Mouse (Mus musculus) kidney, postnatal 0 days (tissue): ENCODE measurements around the gene Pink1. TPM values are rescaled to one million over a fixed set of nuclear protein-coding genes. Genes with fewer than 3 reads are reported as not detected.

Source experiments
- ATAC-seq: fragments of 200-750 bp; cut with Nextera tagmentation; replicated peaks from 2 replicates; pipeline ENCODE4 v1.8.0; 2017; ENCODE audit warnings: low read depth, moderate number of reproducible peaks, moderate TSS enrichment, moderate library complexity; ENCODE audit not compliant: low FRiP score
- DNase-seq: peaks from one replicate; pipeline ENCODE4 v3.0.0-alpha.2; 2016; ENCODE audit warnings: low spot score
- H3K27ac ChIP-seq: fragments of 300-500 bp; sonication (generic); 2 replicates; pipeline ENCODE4 v1.5.1; 2014; ENCODE audit warnings: mild to moderate bottlenecking
- H3K27me3 ChIP-seq: fragments of 300-500 bp; sonication (generic); 2 replicates; pipeline ENCODE4 v1.6.1; 2014; ENCODE audit warnings: low read length, mixed read lengths; ENCODE audit not compliant: insufficient read depth
- H3K36me3 ChIP-seq: fragments of 300-500 bp; sonication (generic); 2 replicates; pipeline ENCODE4 v1.6.1; 2014; ENCODE audit warnings: low read length, mixed read lengths; ENCODE audit not compliant: insufficient read depth
- H3K4me1 ChIP-seq: fragments of 300-500 bp; sonication (generic); replicated peaks from 2 replicates; pipeline ENCODE4 v1.6.1; 2014; ENCODE audit warnings: antibody characterized with exemption, low read length, mixed read lengths; ENCODE audit not compliant: insufficient read depth
- H3K4me2 ChIP-seq: fragments of 300-500 bp; sonication (generic); 2 replicates; pipeline ENCODE4 v1.6.1; 2014; ENCODE audit warnings: mild to moderate bottlenecking, low read length, moderate library complexity, mixed read lengths
- H3K4me3 ChIP-seq: fragments of 300-500 bp; sonication (generic); replicated peaks from 2 replicates; pipeline ENCODE4 v1.5.1; 2014; ENCODE audit warnings: low read depth, low read length
- H3K9ac ChIP-seq: fragments of 300-500 bp; sonication (generic); 2 replicates; pipeline ENCODE4 v1.6.1; 2014; ENCODE audit warnings: low read depth, low read length
- H3K9me3 ChIP-seq: fragments of 300-500 bp; sonication (generic); replicated peaks from 2 replicates; pipeline ENCODE4 v1.6.1; 2016; ENCODE audit warnings: low read length, inconsistent platforms, mixed read lengths
- CTCF ChIP-seq: IDR thresholded peaks from 2 replicates; pipeline ENCODE4 v1.5.1; 2016; ENCODE audit warnings: antibody characterized with exemption, low read depth, mild to moderate bottlenecking, moderate library complexity
- WGBS: fragments of 180-500 bp; shearing (Covaris S2); extraction: QIAGEN DNeasy Blood & Tissue Kit; methylation state at CpG from one replicate; pipeline ENCODE4 v1.1.7; 2014; 5-methylcytosine and 5-hydroxymethylcytosine counted together
- polyA plus RNA-seq: library from polyadenylated mRNA; unstranded; fragments of >200 nt; fragmentation: Nextera tagmentation; extraction: Ambion mirVana; gene quantifications from 2 replicates; pipeline ENCODE4 v1.2.1, GENCODE M21; 2015

Gene Pink1
- 96.1 and 139 TPM in 2 replicates for polyA plus RNA-seq

- Histone ChIP-seq H3K4me3 (peak within 1 kb of the TSS; percentile 88), H3K36me3 (no peaks in the 10 kb centered on the region), H3K27me3 (no peaks in the 10 kb centered on the region), H3K4me2 (peak within 1 kb of the TSS; percentile 62), H3K9ac (peak within 1 kb of the TSS; percentile 98), H3K9me3 (no peaks in the 10 kb centered on the region), H3K4me1 (no peaks in the 10 kb centered on the region), H3K27ac (peak within 1 kb of the TSS; percentile 100)
- ATAC-seq: peak; percentile 78
- 3% methylated on average over 41 of the region's 41 CpGs for WGBS
- peak; percentile 95 for DNase-seq
- TF ChIP-seq CTCF: peak; percentile 86
Observed at GRCm38 (mm10) chr4:138326077-138326695, at the start of gene Pink1. Gene Pink1, minus strand, starts transcription at chr4:138326307.

- no peak; the same call in 1 of the 2 replicates for TF ChIP-seq CTCF
Observed at GRCm38 (mm10) chr4:138375117-138375516, 49.0 kb upstream of the Pink1 start.

GRCm38 (mm10) chr4:138370996-138371516 is 44.9 kb upstream of the Pink1 start:
- no peaks in the 10 kb centered on the region for H3K36me3 ChIP-seq
- 72% methylated on average over 5 of the region's 5 CpGs for WGBS
- DNase-seq: no peak
- H3K4me1 ChIP-seq: no peaks in the 10 kb centered on the region
- no peak overlapping the region for H3K4me2 ChIP-seq
- ATAC-seq: no peak
- H3K4me3 ChIP-seq: no peak overlapping the region
- H3K27me3 ChIP-seq: no peaks in the 10 kb centered on the region
- no peak overlapping the region for H3K27ac ChIP-seq
- TF ChIP-seq CTCF: no peak
- no peak overlapping the region for H3K9ac ChIP-seq
- H3K9me3 ChIP-seq: no peaks in the 10 kb centered on the region

More at GRCm38 (mm10) chr4:138375117-138375516, 49.0 kb upstream of the Pink1 start:
- Histone ChIP-seq H3K4me2 (no peak overlapping the region), H3K36me3 (no peaks in the 10 kb centered on the region), H3K9me3 (no peaks in the 10 kb centered on the region), H3K27ac (no peak overlapping the region), H3K27me3 (no peaks in the 10 kb centered on the region), H3K4me3 (no peak overlapping the region), H3K4me1 (no peaks in the 10 kb centered on the region), H3K9ac (no peak overlapping the region)
- no peak for ATAC-seq
- no peak for DNase-seq
- 82% methylated on average over 3 of the region's 3 CpGs for WGBS

- H3K4me3 ChIP-seq: no peak overlapping the region
- H3K27ac ChIP-seq: peak overlapping the region; percentile 38; the same call in 1 of the 2 replicates
- WGBS: 66% methylated on average over 12 of the region's 12 CpGs
- no peaks in the 10 kb centered on the region for H3K4me1 ChIP-seq
- no peaks in the 10 kb centered on the region for H3K27me3 ChIP-seq
- DNase-seq: peak; percentile 41
- TF ChIP-seq CTCF: no peak
- ATAC-seq: no peak
- H3K4me2 ChIP-seq: peak overlapping the region; percentile 61
- H3K36me3 ChIP-seq: no peaks in the 10 kb centered on the region
- no peak overlapping the region for H3K9ac ChIP-seq
- no peaks in the 10 kb centered on the region for H3K9me3 ChIP-seq
Observed at GRCm38 (mm10) chr4:138368498-138369260, 42.6 kb upstream of the Pink1 start.

- H3K9ac ChIP-seq: peak within 1 kb of the TSS; percentile 31; the same call in 1 of the 2 replicates
- H3K9me3 ChIP-seq: no peaks in the 10 kb centered on the region
- peak; percentile 94 for DNase-seq
- WGBS: 3% methylated on average over 34 of the region's 34 CpGs
- H3K4me3 ChIP-seq: peak within 1 kb of the TSS; percentile 31
- no peaks in the 10 kb centered on the region for H3K4me1 ChIP-seq
- no peaks in the 10 kb centered on the region for H3K27me3 ChIP-seq
- peak; percentile 90 for ATAC-seq
- TF ChIP-seq CTCF: peak; percentile 41
- no peaks in the 10 kb centered on the region for H3K36me3 ChIP-seq
- H3K4me2 ChIP-seq: peak within 1 kb of the TSS; percentile 61
- H3K27ac ChIP-seq: peak within 1 kb of the TSS; percentile 38; the same call in 1 of the 2 replicates
Observed at GRCm38 (mm10) chr4:138367641-138368497, 41.8 kb upstream of the Pink1 start, which contains the start of gene Cda. Gene Cda, minus strand, starts transcription at chr4:138367992.
